Mouse (Mus musculus): ENCODE measurements around the gene Tanc1. TPM values are rescaled to one million over a fixed set of nuclear protein-coding genes. Genes with fewer than 3 reads are reported as not detected.

The Tanc1 gene
- polyA plus RNA-seq, 1 experiment from 2014 or later = 24.8 TPM

DNA sequence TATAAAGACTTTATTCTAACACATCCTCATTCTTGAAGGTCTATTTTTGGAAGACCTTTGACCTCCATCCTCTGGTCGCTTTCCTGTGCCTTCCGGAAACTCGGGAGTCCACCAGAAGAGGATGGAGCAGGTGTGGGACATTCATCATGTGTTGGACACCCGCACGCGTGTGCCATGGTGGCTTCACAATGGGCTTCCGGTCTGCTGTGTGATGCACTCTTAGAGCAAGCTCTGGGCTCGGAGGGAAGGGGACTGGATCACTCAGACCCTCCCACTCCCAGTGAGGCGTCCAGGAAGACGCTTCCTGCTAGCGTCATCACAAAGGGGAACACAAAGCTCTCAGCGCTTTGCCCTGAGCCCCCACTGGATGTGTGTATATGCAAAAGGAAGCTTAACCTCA is 95.0 kb downstream of the Tanc1 start:
- H3K27ac ChIP-seq (ENCODE audit: low read length) = no peak overlapping the region
- H3K36me3 ChIP-seq (ENCODE audit: control insufficient read depth, insufficient read depth, low read length) = no peaks in the 10 kb centered on the region
- no peak overlapping the region for H3K4me3 ChIP-seq (ENCODE audit: low read depth, low read length)
- no peak for ATAC-seq (ENCODE audit: insufficient number of reproducible peaks, insufficient read depth, low FRiP score, low read depth)
- WGBS = 72% methylated on average over 12 of the region's 12 CpGs
- H3K9me3 ChIP-seq (ENCODE audit: control insufficient read depth, low read depth, low read length) = no peaks in the 10 kb centered on the region
- H3K4me2 ChIP-seq (replicated peaks; ENCODE audit: low read depth, low read length) = no peak overlapping the region
- H3K9ac ChIP-seq (replicated peaks; ENCODE audit: low read depth, low read length) = no peak overlapping the region
- no peaks in the 10 kb centered on the region for H3K27me3 ChIP-seq (ENCODE audit: control insufficient read depth, insufficient read depth, low read length)
- 0 out of 2 replicates have a peak, but pooled peaks cover 3% of the 10 kb centered on the region for H3K4me1 ChIP-seq (ENCODE audit: control insufficient read depth, insufficient read depth, low read length)

DNA sequence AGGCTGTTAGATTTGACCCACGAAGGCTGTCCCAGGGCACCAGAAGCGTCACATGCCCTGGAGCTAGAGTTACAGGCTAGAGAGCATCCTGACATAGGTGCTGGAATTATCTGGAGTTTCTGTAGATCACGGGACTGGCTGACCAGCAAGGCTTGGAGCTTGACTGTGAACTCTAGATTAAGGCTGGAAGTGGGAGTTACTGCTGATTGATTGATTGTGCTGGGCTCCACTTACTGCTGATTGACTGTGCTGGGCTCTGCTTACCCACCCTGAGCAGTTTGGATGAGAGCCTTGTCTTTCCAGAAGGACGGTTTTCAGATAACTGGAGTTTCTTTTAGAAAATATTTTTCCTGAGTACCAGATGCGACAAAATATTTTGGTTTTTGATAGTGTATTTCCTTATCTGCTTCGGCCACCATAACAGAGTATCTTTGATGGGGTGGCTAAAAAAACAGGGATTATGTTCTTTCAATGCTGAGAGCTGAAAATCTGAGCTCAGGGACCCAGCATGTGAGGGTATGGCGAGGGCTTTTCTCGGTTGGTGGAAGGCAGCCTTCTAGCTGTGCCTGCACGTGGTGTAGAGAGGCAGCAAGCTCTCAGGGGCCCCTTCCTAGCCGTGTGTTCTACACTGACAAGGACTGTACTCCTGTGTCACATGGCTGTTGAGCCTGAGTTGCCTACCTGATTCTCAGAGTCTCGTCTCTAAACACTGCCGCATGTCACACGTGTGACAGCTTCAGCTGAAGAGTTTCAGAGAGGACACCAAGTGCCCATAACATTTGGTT is 96.3 kb downstream of the Tanc1 start:
- H3K4me3 ChIP-seq (ENCODE audit: low read depth, low read length) = no peak overlapping the region
- 66% methylated on average over 13 of the region's 13 CpGs for WGBS
- no peak overlapping the region for H3K27ac ChIP-seq (ENCODE audit: low read length)
- no peaks in the 10 kb centered on the region for H3K9me3 ChIP-seq (ENCODE audit: control insufficient read depth, low read depth, low read length)
- no peak overlapping the region for H3K4me2 ChIP-seq (replicated peaks; ENCODE audit: low read depth, low read length)
- H3K4me1 ChIP-seq (ENCODE audit: control insufficient read depth, insufficient read depth, low read length) = peaks cover 10% of the 10 kb centered on the region; the same call in 1 of the 2 replicates
- ATAC-seq (ENCODE audit: insufficient number of reproducible peaks, insufficient read depth, low FRiP score, low read depth) = no peak
- no peak overlapping the region for H3K9ac ChIP-seq (replicated peaks; ENCODE audit: low read depth, low read length)
- H3K36me3 ChIP-seq (ENCODE audit: control insufficient read depth, insufficient read depth, low read length) = no peaks in the 10 kb centered on the region
- no peaks in the 10 kb centered on the region for H3K27me3 ChIP-seq (ENCODE audit: control insufficient read depth, insufficient read depth, low read length)

DNA sequence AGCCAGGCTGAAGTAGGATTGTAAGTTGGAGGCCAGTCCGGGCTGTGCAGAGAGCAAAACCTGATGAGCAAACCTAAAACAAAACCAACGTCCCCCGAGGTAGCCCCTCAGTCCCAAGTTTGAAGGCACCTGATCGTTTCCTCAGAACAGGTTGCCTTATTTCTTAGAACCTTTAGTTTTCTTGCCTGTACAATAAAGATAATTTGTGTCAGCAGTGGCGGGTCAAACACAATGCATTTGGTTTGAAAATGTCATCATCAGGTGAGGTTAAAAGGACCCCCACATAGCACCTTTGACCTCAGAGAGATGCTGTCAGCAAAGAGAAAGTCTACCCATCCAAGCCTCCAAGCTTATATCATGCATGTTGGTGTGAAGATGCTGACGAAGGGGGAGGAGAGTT is 98.9 kb downstream of the Tanc1 start:
- no peaks in the 10 kb centered on the region for H3K27me3 ChIP-seq (ENCODE audit: control insufficient read depth, insufficient read depth, low read length)
- no peaks in the 10 kb centered on the region for H3K9me3 ChIP-seq (ENCODE audit: control insufficient read depth, low read depth, low read length)
- no peak overlapping the region for H3K4me2 ChIP-seq (replicated peaks; ENCODE audit: low read depth, low read length)
- 87% methylated on average over 6 of the region's 6 CpGs for WGBS
- H3K9ac ChIP-seq (replicated peaks; ENCODE audit: low read depth, low read length) = no peak overlapping the region
- H3K4me3 ChIP-seq (ENCODE audit: low read depth, low read length) = no peak overlapping the region
- no peaks in the 10 kb centered on the region for H3K36me3 ChIP-seq (ENCODE audit: control insufficient read depth, insufficient read depth, low read length)
- no peak for ATAC-seq (ENCODE audit: insufficient number of reproducible peaks, insufficient read depth, low FRiP score, low read depth)
- peaks cover 13% of the 10 kb centered on the region; the same call in 1 of the 2 replicates for H3K4me1 ChIP-seq (ENCODE audit: control insufficient read depth, insufficient read depth, low read length)
- no peak overlapping the region for H3K27ac ChIP-seq (ENCODE audit: low read length)

DNA sequence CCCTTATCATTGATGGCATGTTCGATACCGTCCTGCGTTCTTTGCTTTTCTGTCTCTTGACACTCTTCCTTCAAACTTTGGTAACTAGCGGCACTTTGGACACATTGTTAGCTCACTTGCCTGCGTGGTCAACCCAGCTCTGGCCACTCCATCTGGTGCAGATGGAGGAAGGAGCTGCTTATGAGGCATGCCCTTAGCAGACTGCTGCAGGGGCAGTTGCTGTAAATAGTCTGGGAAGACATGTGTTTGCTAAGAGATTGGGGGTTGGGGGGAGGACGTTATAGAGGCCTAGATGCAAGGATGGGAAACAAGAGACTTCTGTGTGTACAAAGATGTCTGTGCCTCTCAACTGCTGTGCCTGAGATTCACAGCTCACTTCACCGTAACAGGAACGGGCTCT is 100.2 kb downstream of the Tanc1 start:
- no peak for ATAC-seq (ENCODE audit: insufficient number of reproducible peaks, insufficient read depth, low FRiP score, low read depth)
- Histone ChIP-seq H3K9ac (replicated peaks; ENCODE audit: low read depth, low read length) (no peak overlapping the region), H3K4me1 (ENCODE audit: control insufficient read depth, insufficient read depth, low read length) (peaks cover 13% of the 10 kb centered on the region; the same call in 1 of the 2 replicates), H3K4me2 (replicated peaks; ENCODE audit: low read depth, low read length) (no peak overlapping the region), H3K27me3 (ENCODE audit: control insufficient read depth, insufficient read depth, low read length) (no peaks in the 10 kb centered on the region), H3K27ac (ENCODE audit: low read length) (no peak overlapping the region), H3K36me3 (ENCODE audit: control insufficient read depth, insufficient read depth, low read length) (no peaks in the 10 kb centered on the region), H3K4me3 (ENCODE audit: low read depth, low read length) (no peak overlapping the region), H3K9me3 (ENCODE audit: control insufficient read depth, low read depth, low read length) (no peaks in the 10 kb centered on the region)
- 63% methylated on average over 8 of the region's 8 CpGs for WGBS

DNA sequence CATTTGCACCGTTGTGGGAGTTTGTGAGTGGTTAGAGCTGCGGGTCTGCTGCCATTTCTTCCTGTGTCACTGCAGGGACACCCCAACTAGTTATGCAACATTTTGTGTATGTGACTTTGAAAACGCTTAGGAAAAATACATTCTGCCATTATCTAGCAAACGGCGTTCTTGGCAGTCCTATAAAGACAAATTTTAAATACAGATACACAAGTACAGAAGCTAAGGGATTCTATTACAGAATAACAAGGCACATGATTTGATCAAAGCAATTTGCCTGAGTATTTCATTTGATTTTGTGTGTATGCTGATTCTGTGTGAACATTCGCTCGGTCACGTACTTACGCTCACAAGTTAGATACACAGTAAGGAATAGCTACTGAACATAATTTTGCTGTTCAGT is 100.6 kb downstream of the Tanc1 start:
- Histone ChIP-seq H3K9me3 (ENCODE audit: control insufficient read depth, low read depth, low read length) (no peaks in the 10 kb centered on the region), H3K27me3 (ENCODE audit: control insufficient read depth, insufficient read depth, low read length) (no peaks in the 10 kb centered on the region), H3K4me1 (ENCODE audit: control insufficient read depth, insufficient read depth, low read length) (peaks cover 14% of the 10 kb centered on the region; the same call in 1 of the 2 replicates), H3K9ac (replicated peaks; ENCODE audit: low read depth, low read length) (no peak overlapping the region), H3K4me2 (replicated peaks; ENCODE audit: low read depth, low read length) (no peak overlapping the region), H3K4me3 (ENCODE audit: low read depth, low read length) (no peak overlapping the region), H3K27ac (ENCODE audit: low read length) (no peak overlapping the region), H3K36me3 (ENCODE audit: control insufficient read depth, insufficient read depth, low read length) (no peaks in the 10 kb centered on the region)
- no peak for ATAC-seq (ENCODE audit: insufficient number of reproducible peaks, insufficient read depth, low FRiP score, low read depth)
- WGBS = 84% methylated on average over 9 of the region's 9 CpGs

DNA sequence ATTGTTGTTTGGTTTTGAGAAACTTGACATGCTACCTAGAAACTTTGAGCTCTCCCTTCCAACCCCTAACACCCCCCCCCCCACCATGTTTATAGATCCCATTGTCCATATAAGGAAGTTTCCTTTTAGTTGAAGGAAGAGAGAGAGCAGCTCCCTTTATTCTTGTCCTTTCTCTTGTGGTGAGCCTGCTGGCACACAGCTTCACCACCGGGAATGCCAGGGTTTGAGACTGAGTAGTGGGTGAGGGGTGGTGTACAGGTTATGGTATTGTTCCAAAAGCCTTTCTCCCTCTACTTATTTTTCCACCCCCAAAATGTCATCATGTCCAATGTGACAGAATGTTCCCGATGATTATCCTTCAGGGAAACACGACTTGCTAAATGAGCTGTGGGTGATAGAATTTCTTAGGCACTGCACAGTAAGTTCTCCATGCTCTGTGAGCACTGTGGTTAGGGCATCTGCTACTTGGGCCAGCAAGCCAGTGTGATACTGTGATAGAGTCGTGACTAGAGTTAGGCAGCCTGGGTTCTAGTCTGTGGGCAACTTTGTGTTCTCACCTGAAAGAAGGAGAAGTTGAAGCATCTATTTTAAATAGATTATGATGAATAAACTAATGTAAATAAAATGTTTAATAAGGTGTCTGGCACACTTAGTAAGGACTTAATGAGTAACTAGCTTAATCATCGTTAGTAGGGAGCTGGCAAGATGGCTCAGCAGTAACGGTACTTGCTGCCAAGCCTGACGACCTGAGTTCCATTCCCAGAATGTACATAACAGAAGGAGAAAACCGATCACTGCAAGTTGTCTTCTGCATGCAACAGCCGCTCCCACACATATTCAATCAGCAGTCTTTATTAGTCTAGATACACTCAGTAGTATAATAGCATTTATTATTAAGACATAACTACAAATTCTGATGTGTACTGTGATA is 102.0 kb downstream of the Tanc1 start:
- H3K27ac ChIP-seq (ENCODE audit: low read length) = no peak overlapping the region; the same call in 1 of the 2 replicates
- no peak for ATAC-seq (ENCODE audit: insufficient number of reproducible peaks, insufficient read depth, low FRiP score, low read depth)
- H3K9ac ChIP-seq (replicated peaks; ENCODE audit: low read depth, low read length) = no peak overlapping the region
- no peaks in the 10 kb centered on the region for H3K9me3 ChIP-seq (ENCODE audit: control insufficient read depth, low read depth, low read length)
- H3K36me3 ChIP-seq (ENCODE audit: control insufficient read depth, insufficient read depth, low read length) = no peaks in the 10 kb centered on the region
- no peak overlapping the region for H3K4me3 ChIP-seq (ENCODE audit: low read depth, low read length)
- WGBS = 84% methylated on average over 9 of the region's 9 CpGs
- H3K4me2 ChIP-seq (replicated peaks; ENCODE audit: low read depth, low read length) = no peak overlapping the region
- H3K27me3 ChIP-seq (ENCODE audit: control insufficient read depth, insufficient read depth, low read length) = no peaks in the 10 kb centered on the region
- peaks cover 28% of the 10 kb centered on the region for H3K4me1 ChIP-seq (ENCODE audit: control insufficient read depth, insufficient read depth, low read length)

DNA sequence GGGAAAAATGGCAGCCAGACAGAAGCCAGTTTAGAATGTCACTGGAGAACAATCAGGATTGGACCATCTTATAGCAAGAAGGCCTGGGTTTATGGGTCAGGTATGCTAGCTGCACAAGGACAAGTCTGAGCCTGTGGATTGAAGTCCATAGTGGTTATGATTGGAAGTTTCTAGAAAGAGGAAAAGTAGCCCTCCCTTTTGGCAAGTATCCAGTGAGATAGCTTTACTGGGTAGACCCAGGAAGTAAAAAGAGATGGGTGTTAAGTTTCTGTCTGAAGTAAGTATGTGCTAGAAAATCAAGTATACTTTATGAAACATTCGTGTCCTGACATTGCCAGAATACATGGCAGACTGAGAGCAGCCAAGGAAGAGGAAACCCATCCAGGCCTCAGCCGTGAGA is 103.2 kb downstream of the Tanc1 start:
- WGBS = 75% methylated on average over 2 of the region's 2 CpGs
- Histone ChIP-seq H3K4me2 (replicated peaks; ENCODE audit: low read depth, low read length) (no peak overlapping the region), H3K36me3 (ENCODE audit: control insufficient read depth, insufficient read depth, low read length) (no peaks in the 10 kb centered on the region), H3K4me3 (ENCODE audit: low read depth, low read length) (no peak overlapping the region), H3K27me3 (ENCODE audit: control insufficient read depth, insufficient read depth, low read length) (no peaks in the 10 kb centered on the region), H3K4me1 (ENCODE audit: control insufficient read depth, insufficient read depth, low read length) (peaks cover 34% of the 10 kb centered on the region), H3K9ac (replicated peaks; ENCODE audit: low read depth, low read length) (no peak overlapping the region), H3K27ac (ENCODE audit: low read length) (no peak overlapping the region), H3K9me3 (ENCODE audit: control insufficient read depth, low read depth, low read length) (no peaks in the 10 kb centered on the region)
- ATAC-seq (ENCODE audit: insufficient number of reproducible peaks, insufficient read depth, low FRiP score, low read depth) = no peak

DNA sequence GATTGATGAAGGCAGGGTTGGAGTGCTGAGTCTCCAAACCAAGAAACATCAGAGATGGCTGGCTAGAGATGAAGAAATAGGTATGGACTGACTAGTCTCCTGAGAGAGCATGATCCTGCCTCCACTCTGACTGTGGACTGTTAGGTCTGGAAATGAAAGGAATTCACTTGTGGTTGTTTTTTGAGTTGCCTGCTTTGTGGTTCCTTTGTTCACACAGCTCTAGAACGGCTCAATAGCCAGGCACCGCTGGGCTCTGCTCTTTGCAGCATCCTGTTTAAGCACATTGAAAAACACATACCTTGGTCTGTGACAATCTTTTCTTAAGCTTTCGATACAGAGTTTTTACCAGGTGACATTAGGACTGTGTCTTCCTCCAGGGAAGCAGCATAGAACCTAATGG is 104.6 kb downstream of the Tanc1 start:
- H3K27ac ChIP-seq (ENCODE audit: low read length) = no peak overlapping the region
- 76% methylated on average over 3 of the region's 3 CpGs for WGBS
- H3K27me3 ChIP-seq (ENCODE audit: control insufficient read depth, insufficient read depth, low read length) = no peaks in the 10 kb centered on the region
- H3K36me3 ChIP-seq (ENCODE audit: control insufficient read depth, insufficient read depth, low read length) = no peaks in the 10 kb centered on the region
- H3K4me1 ChIP-seq (ENCODE audit: control insufficient read depth, insufficient read depth, low read length) = peaks cover 44% of the 10 kb centered on the region
- H3K9me3 ChIP-seq (ENCODE audit: control insufficient read depth, low read depth, low read length) = no peaks in the 10 kb centered on the region
- no peak for ATAC-seq (ENCODE audit: insufficient number of reproducible peaks, insufficient read depth, low FRiP score, low read depth)
- H3K4me3 ChIP-seq (ENCODE audit: low read depth, low read length) = no peak overlapping the region
- H3K9ac ChIP-seq (replicated peaks; ENCODE audit: low read depth, low read length) = no peak overlapping the region
- no peak overlapping the region for H3K4me2 ChIP-seq (replicated peaks; ENCODE audit: low read depth, low read length)

Data from stomach, embryonic 14.5 days (tissue).